Mouse (Mus musculus): Measurements from ENCODE around the gene Hist1h3e.

Hist1h3e gene

DNA sequence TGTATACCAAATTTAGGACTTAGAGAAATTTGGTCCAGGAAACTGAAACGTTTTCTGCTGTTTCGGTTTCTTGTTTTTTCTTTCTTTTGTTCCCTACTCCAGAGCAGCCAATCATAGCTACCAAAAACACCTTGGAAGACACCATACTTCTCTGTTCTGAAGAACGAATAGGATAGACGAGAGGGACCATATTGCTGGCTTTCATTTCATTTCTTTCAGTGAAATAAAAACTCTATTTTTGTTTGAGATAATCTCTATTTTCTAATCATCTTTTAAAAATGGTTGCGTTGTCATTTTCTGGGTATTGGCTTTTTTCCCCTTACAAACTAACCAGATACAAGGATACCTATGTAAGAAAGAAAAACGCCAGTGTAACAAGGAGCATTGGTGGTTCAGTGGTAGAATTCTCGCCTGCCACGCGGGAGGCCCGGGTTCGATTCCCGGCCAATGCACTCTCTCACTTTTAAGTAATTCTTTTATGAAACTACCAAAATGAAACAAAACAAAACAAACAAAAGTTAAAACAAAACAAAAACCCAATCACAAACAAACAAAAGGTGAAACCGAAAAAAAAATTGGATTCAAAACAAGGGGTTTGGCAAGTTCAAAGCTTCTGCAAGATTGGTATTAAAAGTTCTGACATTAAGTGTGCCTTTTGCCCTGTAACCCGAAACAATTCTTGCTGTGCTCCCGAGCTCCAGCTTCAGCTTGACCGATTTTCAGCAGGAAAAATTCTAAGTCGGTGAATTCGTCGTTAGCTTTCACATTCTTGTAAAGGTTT, 45.2 kb downstream of the Hist1h3e start:
- DNase-seq: peak; percentile 89

DNA sequence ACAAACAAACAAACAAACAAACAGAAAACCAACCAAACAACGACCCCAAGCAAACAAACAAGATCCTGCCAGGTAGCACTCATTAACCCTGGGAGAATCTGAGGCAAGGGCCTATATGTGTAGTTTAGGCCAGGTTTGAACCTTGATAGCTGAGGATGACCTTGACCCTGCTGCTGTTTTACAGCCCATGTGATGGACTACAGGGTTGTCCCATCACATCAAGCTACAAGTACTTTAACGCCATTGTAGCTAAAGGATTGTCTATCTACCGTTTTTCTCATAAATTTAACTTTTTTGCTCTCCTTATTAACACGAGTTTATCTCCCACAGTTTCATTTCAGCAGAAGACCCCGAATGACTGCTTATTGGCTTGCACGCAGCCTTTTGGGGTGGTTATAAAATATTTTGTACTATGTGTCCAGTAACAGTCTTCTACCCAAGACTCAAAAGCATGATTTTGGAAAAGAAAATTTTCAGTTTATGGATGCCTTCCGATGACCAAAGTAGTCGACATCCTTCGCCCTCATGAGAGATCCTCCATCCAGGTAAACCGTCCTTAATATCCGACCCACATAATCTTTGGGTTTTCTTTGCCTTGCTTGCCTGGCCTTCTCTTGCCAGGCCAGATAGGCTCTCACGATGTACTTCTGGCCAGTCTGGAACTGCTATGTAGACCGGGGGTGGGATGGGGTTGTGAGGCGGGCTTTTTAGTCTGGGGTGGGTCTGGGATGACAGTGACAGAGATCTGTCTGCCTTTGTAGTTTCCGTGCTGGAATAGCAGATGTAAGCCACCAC, 46.1 kb downstream of the Hist1h3e start:
- DNase-seq: no peak

DNA sequence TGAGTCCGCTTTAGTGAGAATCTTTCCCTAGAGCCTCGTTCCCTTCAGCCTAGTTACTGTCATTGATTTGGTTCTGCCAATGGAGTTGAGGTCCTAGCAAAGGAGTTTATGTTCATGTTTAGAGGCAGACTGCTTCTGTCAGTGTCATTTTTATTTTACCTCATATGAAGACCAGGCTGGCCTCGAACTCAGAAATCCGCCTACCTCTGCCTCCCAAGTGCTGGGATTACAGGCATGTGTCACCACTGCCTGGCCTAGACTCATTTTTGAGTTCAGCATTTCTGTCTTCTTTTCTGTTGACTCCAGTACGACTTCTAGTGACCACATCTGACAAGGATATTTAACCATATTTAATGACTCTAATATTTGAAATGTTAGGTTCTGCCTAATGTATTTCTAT, 46.9 kb downstream of the Hist1h3e start:
- DNase-seq: no peak

DNA sequence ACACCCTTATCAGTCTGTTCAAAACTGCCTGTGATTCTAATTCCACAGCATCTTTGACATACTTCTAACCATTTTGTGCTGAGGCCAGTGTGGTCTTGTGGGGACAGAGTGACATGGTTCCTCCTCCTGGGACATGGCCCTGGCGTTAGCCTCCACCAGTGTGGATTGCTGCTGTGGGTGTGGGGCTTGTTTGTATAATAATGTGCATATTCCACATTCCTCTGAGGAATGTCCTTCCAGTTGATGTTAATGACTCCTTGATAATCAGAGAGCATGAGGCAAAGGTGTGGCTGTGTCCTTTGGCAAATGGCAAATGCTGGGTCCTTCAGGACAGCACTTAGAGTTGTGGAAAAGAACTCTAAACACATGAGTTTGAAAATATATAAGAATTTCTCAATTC, 48.7 kb downstream of the Hist1h3e start:
- DNase-seq: no peak
